Mouse (Mus musculus): ENCODE measurements around the gene Gm10439. TPM values are rescaled to one million over a fixed set of nuclear protein-coding genes. Genes with fewer than 3 reads are reported as not detected.

The Gm10439 gene
- not detected in 2 replicates for polyA plus RNA-seq (2015; fragmentation: Nextera tagmentation; extraction: Ambion mirVana)

DNA sequence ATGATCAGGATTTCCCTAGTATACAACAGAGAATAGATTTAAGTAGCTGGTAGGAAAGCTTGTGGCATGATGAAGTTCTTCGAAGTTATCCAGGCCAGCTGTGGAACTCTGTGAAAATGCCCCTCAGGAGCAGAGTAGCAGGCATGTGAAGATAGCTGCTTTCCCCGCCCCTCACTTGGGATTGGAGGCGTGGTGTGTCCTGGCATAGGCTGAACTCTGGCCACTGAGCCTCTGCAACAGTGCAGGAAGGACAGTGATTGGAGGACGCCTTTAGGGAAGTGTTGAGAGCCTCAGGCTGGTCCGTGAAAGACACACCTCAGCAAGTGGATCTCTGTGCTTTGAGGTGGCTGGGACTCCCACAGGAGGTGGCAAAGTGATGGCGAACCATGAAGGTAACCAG, at the start of gene Gm10439:
Gm10439 (plus strand) TSS at position 301 of the 400 bp plus-strand sequence.

Other genes with a start within 250 kb of the Gm10439 start
- not detected in 2 replicates for gene Gm15085, start 147.0 kb upstream of the Gm10439 start, polyA plus RNA-seq (2015; fragmentation: Nextera tagmentation; extraction: Ambion mirVana)
- gene Gm15097, start 189.9 kb downstream of the Gm10439 start, polyA plus RNA-seq (2015; fragmentation: Nextera tagmentation; extraction: Ambion mirVana): not detected in 2 replicates